ENCODE assay signal across 13 mouse cellular contexts in genomic region chr11:96928691-96929090, GRCm38 (mm10). TPM values are rescaled to one million over a fixed set of nuclear protein-coding genes. Genes with fewer than 3 reads are reported as not detected.
DNase-seq lines count a peak whose midpoint lies in the region; ATAC-seq and TF ChIP-seq lines count a peak whose summit lies in the region.
"Had no signal": no experiment of that assay in that cellular context is flagged by ENCODE, and none has a peak within 500 bp of the region (broad histone marks: within the 10 kb centered on the region; RNA-seq: fewer than 3 reads in every experiment).

No protein-coding gene starts in this region.

- H3K9me3 ChIP-seq in heart, embryonic 10.5 days = no peaks in the 10 kb centered on the region
- no peaks in the 10 kb centered on the region for H3K9me3 ChIP-seq in ES-Bruce4 (replicated peaks; ENCODE audit: control insufficient read depth, insufficient read depth, low read length, poor library complexity, severe bottlenecking)
- no peaks in the 10 kb centered on the region for H3K9me3 ChIP-seq in kidney, embryonic 14.5 days (ENCODE audit: control insufficient read depth, low read length)
- no peaks in the 10 kb centered on the region for H3K9me3 ChIP-seq in lung, embryonic 14.5 days (ENCODE audit: low read depth, low read length)
- H3K9me3 ChIP-seq: heart, embryonic 13.5 days had no signal

- H3K36me3 ChIP-seq in heart, embryonic 10.5 days = no peaks in the 10 kb centered on the region
- H3K36me3 ChIP-seq in ES-Bruce4 (ENCODE audit: control insufficient read depth, insufficient read depth, low read length, poor library complexity, severe bottlenecking) = no peaks in the 10 kb centered on the region
- no peaks in the 10 kb centered on the region for H3K36me3 ChIP-seq in kidney, embryonic 14.5 days (ENCODE audit: control insufficient read depth, insufficient read depth, low read length)
- no peaks in the 10 kb centered on the region for H3K36me3 ChIP-seq in lung, embryonic 14.5 days (ENCODE audit: insufficient read depth)
- H3K36me3 ChIP-seq: heart, embryonic 13.5 days had no signal

- intact Hi-C loops in heart, postnatal 14 days (cut with DNase I) = no loop called here

- H3K27me3 ChIP-seq in heart, embryonic 10.5 days (ENCODE audit: insufficient read depth, poor library complexity, severe bottlenecking) = peaks cover 38% of the 10 kb centered on the region
- H3K27me3 ChIP-seq in ES-Bruce4 (ENCODE audit: control insufficient read depth, insufficient read depth, low read length, poor library complexity, severe bottlenecking) = no peaks in the 10 kb centered on the region
- no peaks in the 10 kb centered on the region for H3K27me3 ChIP-seq in kidney, embryonic 14.5 days (ENCODE audit: control insufficient read depth, insufficient read depth, low read length)
- H3K27me3 ChIP-seq in lung, embryonic 14.5 days (ENCODE audit: insufficient read depth, low read length) = no peaks in the 10 kb centered on the region

- peak overlapping the region; percentile 24; the same call in 1 of the 2 replicates for H3K9ac ChIP-seq in ES-Bruce4 (ENCODE audit: low read depth, poor library complexity, severe bottlenecking)
- peak overlapping the region; percentile 44; the same call in 1 of the 2 replicates for H3K9ac ChIP-seq in kidney, embryonic 14.5 days (ENCODE audit: low read depth, low read length)
- H3K9ac ChIP-seq in lung, embryonic 14.5 days = no peak overlapping the region
- H3K9ac ChIP-seq: heart, embryonic 13.5 days had no signal

- TF ChIP-seq CTCF in ES-Bruce4 (IDR thresholded peaks at IDR 0.05; ENCODE audit: low read depth, low read length) = no peak
- TF ChIP-seq CTCF in lung, embryonic 14.5 days (IDR thresholded peaks at IDR 0.05; ENCODE audit: low read depth) = no peak

- no peak for DNase-seq in heart, embryonic 10.5 days (ENCODE audit: low spot score)
- DNase-seq in heart, postnatal 14 days = no peak
- DNase-seq in lung, embryonic 14.5 days = peak; percentile 65
- DNase-seq in cerebellum, postnatal 14 days = no peak
- no peak for DNase-seq in Muller cell, postnatal 12 days (ENCODE audit: inconsistent ontology term)
- no peak for DNase-seq in layer of hippocampus, postnatal 36 days
- DNase-seq: right cerebral cortex, postnatal 4 days; thymus, adult 2 months had no signal

- H3K4me3 ChIP-seq in heart, embryonic 10.5 days = no peak overlapping the region
- peak overlapping the region; percentile 36 for H3K4me3 ChIP-seq in ES-Bruce4 (ENCODE audit: low read depth, low read length)
- H3K4me3 ChIP-seq in kidney, embryonic 14.5 days (ENCODE audit: low read length) = peak overlapping the region; percentile 33
- H3K4me3 ChIP-seq in lung, embryonic 14.5 days (ENCODE audit: low read depth, low read length) = peak overlapping the region; percentile 33; the same call in 1 of the 2 replicates
- H3K4me3 ChIP-seq: heart, embryonic 13.5 days; left cerebral cortex, adult 2 months had no signal

- peak overlapping the region; percentile 30 for H3K4me2 ChIP-seq in kidney, embryonic 14.5 days (replicated peaks; ENCODE audit: low read depth, low read length)
- H3K4me2 ChIP-seq in lung, embryonic 14.5 days = peak overlapping the region; percentile 31; the same call in 1 of the 2 replicates
- H3K4me2 ChIP-seq: heart, embryonic 13.5 days had no signal

- TF ChIP-seq EP300 in ES-Bruce4 (IDR thresholded peaks at IDR 0.05; ENCODE audit: insufficient read depth, low read depth, low read length) = no peak

- WGBS in heart, embryonic 10.5 days = 7% methylated on average over 5 of the region's 5 CpGs
- 4% methylated on average over 5 of the region's 5 CpGs for WGBS in kidney, embryonic 14.5 days
- WGBS in lung, embryonic 14.5 days = 1% methylated on average over 5 of the region's 5 CpGs

- 0 out of 2 replicates have a peak overlapping the region, but pooled peaks have one; percentile 42 for H3K27ac ChIP-seq in heart, embryonic 10.5 days
- H3K27ac ChIP-seq in ES-Bruce4 (ENCODE audit: insufficient read depth, low read length) = peak overlapping the region; percentile 58
- H3K27ac ChIP-seq in kidney, embryonic 14.5 days (ENCODE audit: low read depth, low read length) = peak overlapping the region; percentile 96; the same call in 1 of the 2 replicates
- H3K27ac ChIP-seq in lung, embryonic 14.5 days (ENCODE audit: low read depth) = peak overlapping the region; percentile 91
- H3K27ac ChIP-seq: heart, embryonic 13.5 days; left cerebral cortex, adult 2 months had no signal

- ATAC-seq in kidney, embryonic 14.5 days (ENCODE audit: low FRiP score, low TSS enrichment) = peak; percentile 82
- peak; percentile 78 for ATAC-seq in lung, embryonic 14.5 days (ENCODE audit: insufficient read depth)

- peaks cover 30% of the 10 kb centered on the region for H3K4me1 ChIP-seq in heart, embryonic 10.5 days
- peaks cover 2% of the 10 kb centered on the region for H3K4me1 ChIP-seq in ES-Bruce4 (ENCODE audit: control insufficient read depth, insufficient read depth, low read length)
- peaks cover 8% of the 10 kb centered on the region for H3K4me1 ChIP-seq in kidney, embryonic 14.5 days (ENCODE audit: control insufficient read depth, insufficient read depth, low read length)
- H3K4me1 ChIP-seq in lung, embryonic 14.5 days (ENCODE audit: insufficient read depth) = peaks cover 6% of the 10 kb centered on the region; the same call in 1 of the 2 replicates

- no peak for TF ChIP-seq POLR2A in ES-Bruce4 (IDR thresholded peaks at IDR 0.05; ENCODE audit: insufficient read depth, low read length)

RNA-seq across cellular contexts. Expression of gene Prr15l, which starts 0.8 kb away (rescaled TPM):
- polyA plus RNA-seq in heart, embryonic 10.5 days (2016; fragmentation: Nextera tagmentation; extraction: Ambion mirVana) = 0.90 and 1.5 TPM in 2 replicates
- total RNA-seq in heart, postnatal 14 days (2021) = 1 to 10 TPM in 1 of 2 experiments, under 1 TPM in 1; 0.88 to 1.8 TPM
- polyA plus RNA-seq in ES-Bruce4 (2011; ENCODE audit: insufficient read depth, insufficient read length, low read depth, missing spikeins) = 10.9 and 11.1 TPM in 2 replicates
- polyA plus RNA-seq in kidney, embryonic 14.5 days (2014; fragmentation: Nextera tagmentation; extraction: Ambion mirVana) = 33.7 and 36.3 TPM in 2 replicates
- polyA plus RNA-seq in lung, embryonic 14.5 days (2014; fragmentation: Nextera tagmentation; extraction: Ambion mirVana) = 24.1 and 30.8 TPM in 2 replicates
- total RNA-seq in layer of hippocampus, postnatal 36 days (2021) = not detected
- total RNA-seq: left cerebral cortex, adult 2 months had no signal
- polyA plus RNA-seq: frontal cortex, adult 2 months had no signal

RNA-seq across cellular contexts. Expression of gene Cdk5rap3, which starts 12.4 kb away (rescaled TPM):
- 68.3 and 84.3 TPM in 2 replicates for polyA plus RNA-seq in heart, embryonic 10.5 days (2016; fragmentation: Nextera tagmentation; extraction: Ambion mirVana)
- 10 to 100 TPM; 22.3 to 23.3 TPM for total RNA-seq in heart, postnatal 14 days (2021)
- 93.3 and 109 TPM in 2 replicates for polyA plus RNA-seq in ES-Bruce4 (2011; ENCODE audit: insufficient read depth, insufficient read length, low read depth, missing spikeins)
- 66.9 and 69.1 TPM in 2 replicates for polyA plus RNA-seq in kidney, embryonic 14.5 days (2014; fragmentation: Nextera tagmentation; extraction: Ambion mirVana)
- polyA plus RNA-seq in lung, embryonic 14.5 days (2014; fragmentation: Nextera tagmentation; extraction: Ambion mirVana) = 61.8 and 63.8 TPM in 2 replicates
- 10 to 100 TPM; 32.8 to 34.0 TPM for total RNA-seq in layer of hippocampus, postnatal 36 days (2021)

RNA-seq across cellular contexts. Expression of gene Pnpo, which starts 15.1 kb away (rescaled TPM):
- 69.3 and 72.6 TPM in 2 replicates for polyA plus RNA-seq in heart, embryonic 10.5 days (2016; fragmentation: Nextera tagmentation; extraction: Ambion mirVana)
- 10 to 100 TPM; 14.1 to 15.0 TPM for total RNA-seq in heart, postnatal 14 days (2021)
- 23.6 and 24.1 TPM in 2 replicates for polyA plus RNA-seq in ES-Bruce4 (2011; ENCODE audit: insufficient read depth, insufficient read length, low read depth, missing spikeins)
- polyA plus RNA-seq in kidney, embryonic 14.5 days (2014; fragmentation: Nextera tagmentation; extraction: Ambion mirVana) = 17.3 and 28.0 TPM in 2 replicates
- 18.4 and 19.5 TPM in 2 replicates for polyA plus RNA-seq in lung, embryonic 14.5 days (2014; fragmentation: Nextera tagmentation; extraction: Ambion mirVana)
- total RNA-seq in layer of hippocampus, postnatal 36 days (2021) = 10 to 100 TPM; 29.8 to 34.5 TPM

RNA-seq across cellular contexts. Expression of gene Sp2, which starts 54.1 kb away (rescaled TPM):
- polyA plus RNA-seq in heart, embryonic 10.5 days (2016; fragmentation: Nextera tagmentation; extraction: Ambion mirVana) = 20.1 and 21.9 TPM in 2 replicates
- total RNA-seq in heart, postnatal 14 days (2021) = 10 to 100 TPM; 11.4 to 12.0 TPM
- polyA plus RNA-seq in ES-Bruce4 (2011; ENCODE audit: insufficient read depth, insufficient read length, low read depth, missing spikeins) = 29.0 and 30.5 TPM in 2 replicates
- polyA plus RNA-seq in kidney, embryonic 14.5 days (2014; fragmentation: Nextera tagmentation; extraction: Ambion mirVana) = 13.3 and 23.9 TPM in 2 replicates
- 22.3 and 23.7 TPM in 2 replicates for polyA plus RNA-seq in lung, embryonic 14.5 days (2014; fragmentation: Nextera tagmentation; extraction: Ambion mirVana)
- 10 to 100 TPM; 12.3 to 12.6 TPM for total RNA-seq in layer of hippocampus, postnatal 36 days (2021)

Comparison
In these comparisons a context has a peak if more than half of its experiments do, and no peak if none do; other contexts are left out.
1. H3K27ac ChIP-seq: peak in every context shown above with its lines; median percentile 96 in kidney, embryonic 14.5 days; 91 in lung, embryonic 14.5 days; 58 in ES-Bruce4; 42 in heart, embryonic 10.5 days.